Comparison of ENCODE assay signal across 10 mouse cellular contexts in genomic region chr6:52253511-52254500, GRCm38 (mm10). TPM values are rescaled to one million over a fixed set of nuclear protein-coding genes. Genes with fewer than 3 reads are reported as not detected.
DNase-seq lines count a peak whose midpoint lies in the region; ATAC-seq and TF ChIP-seq lines count a peak whose summit lies in the region.
"Had no signal": no experiment of that assay in that cellular context is flagged by ENCODE, and none has a peak within 500 bp of the region (broad histone marks: within the 10 kb centered on the region; RNA-seq: fewer than 3 reads in every experiment).

No protein-coding gene starts in this region.

- no peaks in the 10 kb centered on the region for H3K9me3 ChIP-seq in heart, embryonic 12.5 days (replicated peaks)
- no peaks in the 10 kb centered on the region for H3K9me3 ChIP-seq in embryonic facial prominence, embryonic 15.5 days (replicated peaks)
- H3K9me3 ChIP-seq in limb, embryonic 15.5 days: no peaks in the 10 kb centered on the region
- H3K9me3 ChIP-seq: G1E; liver, embryonic 15.5 days had no signal

- under 1% methylated on average over 59 of the region's 59 CpGs for WGBS in heart, embryonic 12.5 days
- WGBS in embryonic facial prominence, embryonic 15.5 days: 1% methylated on average over 59 of the region's 59 CpGs
- 3% methylated on average over 59 of the region's 59 CpGs for WGBS in limb, embryonic 15.5 days

- peak overlapping the region; percentile 3 for H3ac ChIP-seq in C2C12 (ENCODE audit: control insufficient read depth, insufficient read length, low read depth)

- H3K4me3 ChIP-seq in heart, embryonic 12.5 days: 0 out of 2 replicates have a peak overlapping the region, but pooled peaks have one; percentile 1
- no peak overlapping the region for H3K4me3 ChIP-seq in C2C12 (ENCODE audit: insufficient read depth, poor library complexity, severe bottlenecking)
- H3K4me3 ChIP-seq in embryonic facial prominence, embryonic 15.5 days (replicated peaks): peak overlapping the region; percentile 16
- H3K4me3 ChIP-seq in limb, embryonic 15.5 days: peak overlapping the region; percentile 39
- H3K4me3 ChIP-seq: liver, embryonic 15.5 days had no signal

- peaks cover 78% of the 10 kb centered on the region for H3K27me3 ChIP-seq in heart, embryonic 12.5 days (replicated peaks)
- H3K27me3 ChIP-seq in C2C12 (ENCODE audit: control insufficient read depth, insufficient read depth, insufficient read length): no peaks in the 10 kb centered on the region
- H3K27me3 ChIP-seq in embryonic facial prominence, embryonic 15.5 days: peaks cover 89% of the 10 kb centered on the region
- H3K27me3 ChIP-seq in limb, embryonic 15.5 days: peaks cover 8% of the 10 kb centered on the region

- no peaks in the 10 kb centered on the region for H3K36me3 ChIP-seq in heart, embryonic 12.5 days
- H3K36me3 ChIP-seq in C2C12 (ENCODE audit: control insufficient read depth, insufficient read depth): peaks cover 13% of the 10 kb centered on the region
- no peaks in the 10 kb centered on the region for H3K36me3 ChIP-seq in embryonic facial prominence, embryonic 15.5 days
- no peaks in the 10 kb centered on the region for H3K36me3 ChIP-seq in limb, embryonic 15.5 days
- H3K36me3 ChIP-seq: G1E; liver, embryonic 15.5 days had no signal

- ATAC-seq in heart, embryonic 12.5 days (ENCODE audit: insufficient number of reproducible peaks, low FRiP score): no peak
- ATAC-seq in embryonic facial prominence, embryonic 15.5 days (ENCODE audit: insufficient number of reproducible peaks, low FRiP score, low TSS enrichment, low read depth): no peak
- no peak for ATAC-seq in limb, embryonic 15.5 days (ENCODE audit: insufficient number of reproducible peaks, low FRiP score, low TSS enrichment, low read depth)

- DNase-seq in heart, postnatal 14 days: no peak
- no peak for DNase-seq in left cerebral cortex, adult 8-10 months (ENCODE audit: low spot score in 2 of 2)
- no peak for DNase-seq in layer of hippocampus, adult 18-20 months (ENCODE audit: low spot score in 2 of 2)
- no peak for DNase-seq in adrenal gland, postnatal 14 days

- no peak for TF ChIP-seq CTCF in C2C12 (IDR thresholded peaks at IDR 0.05; ENCODE audit: control insufficient read depth, insufficient read depth, insufficient read length)

- H3K4me1 ChIP-seq in heart, embryonic 12.5 days (replicated peaks): peaks cover 4% of the 10 kb centered on the region; the same call in 1 of the 2 replicates
- peaks cover 5% of the 10 kb centered on the region; the same call in 1 of the 2 replicates for H3K4me1 ChIP-seq in embryonic facial prominence, embryonic 15.5 days
- peaks cover 15% of the 10 kb centered on the region for H3K4me1 ChIP-seq in limb, embryonic 15.5 days
- H3K4me1 ChIP-seq: liver, embryonic 15.5 days had no signal

- H3K9ac ChIP-seq in heart, embryonic 12.5 days: no peak overlapping the region
- no peak overlapping the region for H3K9ac ChIP-seq in embryonic facial prominence, embryonic 15.5 days
- peak overlapping the region; percentile 55 for H3K9ac ChIP-seq in limb, embryonic 15.5 days
- H3K9ac ChIP-seq: liver, embryonic 15.5 days had no signal

- H3K4me2 ChIP-seq in heart, embryonic 12.5 days: peak overlapping the region; percentile 14; the same call in 1 of the 2 replicates
- no peak overlapping the region for H3K4me2 ChIP-seq in embryonic facial prominence, embryonic 15.5 days (replicated peaks)
- peak overlapping the region; percentile 56 for H3K4me2 ChIP-seq in limb, embryonic 15.5 days
- H3K4me2 ChIP-seq: liver, embryonic 15.5 days had no signal

- H3K27ac ChIP-seq in heart, embryonic 12.5 days (ENCODE audit: poor library complexity, severe bottlenecking): no peak overlapping the region
- H3K27ac ChIP-seq in embryonic facial prominence, embryonic 15.5 days (replicated peaks): no peak overlapping the region
- peak overlapping the region; percentile 90 for H3K27ac ChIP-seq in limb, embryonic 15.5 days
- H3K27ac ChIP-seq: liver, embryonic 15.5 days had no signal

- intact Hi-C loops in heart, postnatal 14 days (cut with DNase I): no loop called here

- peaks cover 31% of the 10 kb centered on the region for H3K79me2 ChIP-seq in C2C12 (ENCODE audit: control insufficient read depth, insufficient read depth)

- H3K79me3 ChIP-seq in C2C12 (ENCODE audit: low read depth): peaks cover 16% of the 10 kb centered on the region

TF ChIP-seq in C2C12, 6 proteins besides CTCF, POLR2A, EP300 and RAD21:
- TF ChIP-seq USF1 (IDR thresholded peaks at IDR 0.05; ENCODE audit: low read depth) (no peak), MAX (IDR thresholded peaks at IDR 0.05) (no peak), MYOG (IDR thresholded peaks at IDR 0.05; ENCODE audit: control insufficient read depth, extremely low read depth, insufficient read length) (no peak)

RNA-seq across cellular contexts. Expression of gene Hoxa13, which starts 6.9 kb away (rescaled TPM):
- polyA plus RNA-seq in heart, embryonic 12.5 days (2016; fragmentation: Nextera tagmentation; extraction: Ambion mirVana): 0.10 TPM in 1 of 2 replicates, not detected in the other
- total RNA-seq in heart, postnatal 14 days (2021): not detected
- polyA plus RNA-seq in C2C12 (2012; fragmentation: generic; extraction: Trizol): 0.77 TPM
- 0.08 TPM in 1 of 2 replicates, not detected in the other for polyA plus RNA-seq in embryonic facial prominence, embryonic 15.5 days (2015; fragmentation: Nextera tagmentation; extraction: Ambion mirVana)
- polyA plus RNA-seq in limb, embryonic 15.5 days (2015; fragmentation: Nextera tagmentation; extraction: Ambion mirVana): 11.0 and 17.4 TPM in 2 replicates
- total RNA-seq in left cerebral cortex, adult 8-10 months (2022): not detected
- not detected for total RNA-seq in layer of hippocampus, adult 18-20 months (2021)
- total RNA-seq in adrenal gland, postnatal 14 days (2021): not detected in 2 replicates
- total RNA-seq: G1E had no signal
- polyA plus RNA-seq: G1E; liver, embryonic 15.5 days had no signal

RNA-seq across cellular contexts. Expression of gene Hoxa11, which starts 8.2 kb away (rescaled TPM):
- 0.09 TPM in 1 of 2 replicates, not detected in the other for polyA plus RNA-seq in heart, embryonic 12.5 days (2016; fragmentation: Nextera tagmentation; extraction: Ambion mirVana)
- not detected for total RNA-seq in heart, postnatal 14 days (2021)
- 19.2 TPM for polyA plus RNA-seq in C2C12 (2012; fragmentation: generic; extraction: Trizol)
- not detected in 2 replicates for polyA plus RNA-seq in embryonic facial prominence, embryonic 15.5 days (2015; fragmentation: Nextera tagmentation; extraction: Ambion mirVana)
- 23.3 and 33.4 TPM in 2 replicates for polyA plus RNA-seq in limb, embryonic 15.5 days (2015; fragmentation: Nextera tagmentation; extraction: Ambion mirVana)
- not detected for total RNA-seq in left cerebral cortex, adult 8-10 months (2022)
- not detected for total RNA-seq in layer of hippocampus, adult 18-20 months (2021)
- not detected in 2 replicates for total RNA-seq in adrenal gland, postnatal 14 days (2021)
- total RNA-seq: G1E had no signal
- polyA plus RNA-seq: G1E; liver, embryonic 15.5 days had no signal

RNA-seq across cellular contexts. Expression of gene Hoxa10, which starts 13.2 kb away (rescaled TPM):
- polyA plus RNA-seq in heart, embryonic 12.5 days (2016; fragmentation: Nextera tagmentation; extraction: Ambion mirVana): 0.31 and 0.60 TPM in 2 replicates
- not detected for total RNA-seq in heart, postnatal 14 days (2021)
- 19.8 TPM for polyA plus RNA-seq in C2C12 (2012; fragmentation: generic; extraction: Trizol)
- not detected in 2 replicates for polyA plus RNA-seq in embryonic facial prominence, embryonic 15.5 days (2015; fragmentation: Nextera tagmentation; extraction: Ambion mirVana)
- polyA plus RNA-seq in limb, embryonic 15.5 days (2015; fragmentation: Nextera tagmentation; extraction: Ambion mirVana): 86.8 and 108 TPM in 2 replicates
- not detected for total RNA-seq in left cerebral cortex, adult 8-10 months (2022)
- total RNA-seq in layer of hippocampus, adult 18-20 months (2021): not detected
- total RNA-seq in adrenal gland, postnatal 14 days (2021): 0.15 and 0.68 TPM in 2 replicates
- polyA plus RNA-seq: G1E had no signal

RNA-seq across cellular contexts. Expression of gene Hoxa9, which starts 22.9 kb away (rescaled TPM):
- 0.48 and 0.54 TPM in 2 replicates for polyA plus RNA-seq in heart, embryonic 12.5 days (2016; fragmentation: Nextera tagmentation; extraction: Ambion mirVana)
- total RNA-seq in heart, postnatal 14 days (2021): not detected
- 19.3 TPM for polyA plus RNA-seq in C2C12 (2012; fragmentation: generic; extraction: Trizol)
- polyA plus RNA-seq in embryonic facial prominence, embryonic 15.5 days (2015; fragmentation: Nextera tagmentation; extraction: Ambion mirVana): 0.13 TPM in 1 of 2 replicates, not detected in the other
- 30.8 and 34.0 TPM in 2 replicates for polyA plus RNA-seq in limb, embryonic 15.5 days (2015; fragmentation: Nextera tagmentation; extraction: Ambion mirVana)
- total RNA-seq in left cerebral cortex, adult 8-10 months (2022): not detected
- not detected for total RNA-seq in layer of hippocampus, adult 18-20 months (2021)
- total RNA-seq in adrenal gland, postnatal 14 days (2021): 1.8 and 3.5 TPM in 2 replicates
- polyA plus RNA-seq: G1E had no signal

RNA-seq across cellular contexts. Expression of gene Hoxa7, which starts 32.2 kb away (rescaled TPM):
- 0.44 TPM in 1 of 2 replicates, not detected in the other for polyA plus RNA-seq in heart, embryonic 12.5 days (2016; fragmentation: Nextera tagmentation; extraction: Ambion mirVana)
- total RNA-seq in heart, postnatal 14 days (2021): under 1 TPM; 0.17 to 0.29 TPM
- polyA plus RNA-seq in C2C12 (2012; fragmentation: generic; extraction: Trizol): 7.5 TPM
- not detected in 2 replicates for polyA plus RNA-seq in embryonic facial prominence, embryonic 15.5 days (2015; fragmentation: Nextera tagmentation; extraction: Ambion mirVana)
- polyA plus RNA-seq in limb, embryonic 15.5 days (2015; fragmentation: Nextera tagmentation; extraction: Ambion mirVana): 12.0 and 12.9 TPM in 2 replicates
- not detected for total RNA-seq in left cerebral cortex, adult 8-10 months (2022)
- under 1 TPM in 1 of 2 experiments, not detected in 1; 0.36 TPM for total RNA-seq in layer of hippocampus, adult 18-20 months (2021)
- total RNA-seq in adrenal gland, postnatal 14 days (2021): 20.9 and 22.2 TPM in 2 replicates
